Mouse (Mus musculus) CH12.LX (cell line): Measurements from ENCODE around the gene Aldh4a1. TPM values are rescaled to one million over a fixed set of nuclear protein-coding genes. Genes with fewer than 3 reads are reported as not detected.

Experiments used
- DNase-seq: peaks from one replicate; pipeline ENCODE4 v3.0.0-alpha.2; 2013; ENCODE audit errors: extremely low read depth
- H3K27ac ChIP-seq: 2 replicates; pipeline ENCODE4 v1.5.1; 2012; ENCODE audit warnings: low read depth, mild to moderate bottlenecking, control low read depth, moderate library complexity; ENCODE audit not compliant: insufficient read depth
- H3K27me3 ChIP-seq: replicated peaks from 2 replicates; pipeline ENCODE3; 2012; ENCODE audit warnings: inconsistent platforms
- H3K36me3 ChIP-seq, 2 experiments: replicated peaks in 1 of 2; 2 replicates each; pipeline versions ENCODE3 to v1.6.1; 2012; ENCODE audit warnings: inconsistent platforms in 1 of 2, low read length in 1 of 2, mild to moderate bottlenecking in 1 of 2, mixed read lengths in 1 of 2, moderate library complexity in 1 of 2; ENCODE audit not compliant: control insufficient read depth in 1 of 2, insufficient read depth in 1 of 2
- H3K4me1 ChIP-seq, 2 experiments: 2 replicates each; pipeline ENCODE4 v1.6.1; 2012; ENCODE audit warnings: inconsistent platforms in 1 of 2, moderate library complexity in 1 of 2; ENCODE audit not compliant: insufficient read depth in 2 of 2, control insufficient read depth in 1 of 2
- H3K4me2 ChIP-seq: 2 replicates; pipeline ENCODE4 v1.6.1; 2012; ENCODE audit warnings: low read depth, mild to moderate bottlenecking, control low read depth; ENCODE audit not compliant: poor library complexity, insufficient read depth, severe bottlenecking
- H3K4me3 ChIP-seq, 3 experiments: fragments of 150-350 bp in 1 of 3; sonication (generic) in 1 of 3; replicated peaks in 1 of 3; 2 replicates each; pipeline versions ENCODE3 to v1.5.1; 2011 to 2012; ENCODE audit warnings: low read depth in 2 of 3, low read length in 2 of 3, mild to moderate bottlenecking in 2 of 3, moderate library complexity in 2 of 3, control low read depth in 1 of 3, improper control_type of control experiment in 1 of 3, inconsistent platforms in 1 of 3, mixed read lengths in 1 of 3; ENCODE audit not compliant: poor library complexity in 1 of 3
- H3K79me2 ChIP-seq: replicated peaks from 2 replicates; pipeline ENCODE4 v1.6.1; 2012; ENCODE audit warnings: mild to moderate bottlenecking, moderate library complexity; ENCODE audit not compliant: control insufficient read depth, poor library complexity, insufficient read depth, severe bottlenecking; ENCODE audit errors: extremely low read depth
- H3K9ac ChIP-seq: 2 replicates; pipeline ENCODE4 v1.6.1; 2012; ENCODE audit warnings: low read depth, mild to moderate bottlenecking, control low read depth, moderate library complexity; ENCODE audit not compliant: insufficient read depth
- H3K9me3 ChIP-seq: replicated peaks from 2 replicates; pipeline ENCODE3; 2012; ENCODE audit warnings: low read length, inconsistent platforms, mixed read lengths
- BHLHE40 ChIP-seq: IDR thresholded peaks from 2 replicates; pipeline ENCODE4 v1.6.1; 2011; ENCODE audit warnings: mild to moderate bottlenecking, low read depth, low read length, improper control_type of control experiment
- CHD1 ChIP-seq: IDR thresholded peaks from 2 replicates; pipeline ENCODE4 v1.6.1; 2012; ENCODE audit warnings: low read depth, low read length, improper control_type of control experiment, inconsistent platforms
- ELF1 ChIP-seq: IDR thresholded peaks from 2 replicates; pipeline ENCODE4 v1.6.1; 2014; ENCODE audit warnings: low read depth, mild to moderate bottlenecking, inconsistent platforms, low read length, improper control_type of control experiment
- ETS1 ChIP-seq: conservative IDR thresholded peaks from 2 replicates; pipeline ENCODE4 v1.6.1; 2012; ENCODE audit warnings: low read depth, mild to moderate bottlenecking, inconsistent platforms, low read length, improper control_type of control experiment, moderate library complexity
- GABPA ChIP-seq: IDR thresholded peaks from 2 replicates; pipeline ENCODE4 v1.6.1; 2012; ENCODE audit warnings: low read depth, low read length, improper control_type of control experiment, inconsistent platforms; ENCODE audit not compliant: insufficient replicate concordance
- IRF4 ChIP-seq: IDR thresholded peaks from 2 replicates; pipeline ENCODE4 v1.6.1; 2014; ENCODE audit warnings: low read depth, mild to moderate bottlenecking, inconsistent platforms, low read length, improper control_type of control experiment
- MAX ChIP-seq: IDR thresholded peaks from 2 replicates; pipeline ENCODE4 v1.6.1; 2011; ENCODE audit warnings: low read length, improper control_type of control experiment
- MXI1 ChIP-seq: IDR thresholded peaks from 2 replicates; pipeline ENCODE4 v1.6.1; 2011; ENCODE audit warnings: mild to moderate bottlenecking, low read depth, low read length, improper control_type of control experiment
- NRF1 ChIP-seq: IDR thresholded peaks from 2 replicates; pipeline ENCODE4 v1.6.1; 2014; ENCODE audit warnings: low read depth, mild to moderate bottlenecking, inconsistent platforms, low read length, improper control_type of control experiment, moderate library complexity
- POLR2A ChIP-seq: IDR thresholded peaks from 2 replicates; pipeline ENCODE4 v1.6.1; 2011; ENCODE audit warnings: low read depth, mild to moderate bottlenecking, improper control_type of control experiment, low read length
- SIN3A ChIP-seq: IDR thresholded peaks from 2 replicates; pipeline ENCODE4 v1.6.1; 2012; ENCODE audit warnings: low read length, improper control_type of control experiment, inconsistent platforms
- SMC3 ChIP-seq: IDR thresholded peaks from 2 replicates; pipeline ENCODE4 v1.6.1; 2011; ENCODE audit warnings: low read depth, low read length, improper control_type of control experiment
- UBTF ChIP-seq: IDR thresholded peaks from 2 replicates; pipeline ENCODE4 v1.6.1; 2012; ENCODE audit warnings: low read depth, mild to moderate bottlenecking, inconsistent platforms, low read length, improper control_type of control experiment, moderate library complexity
- ZC3H11A ChIP-seq: IDR thresholded peaks from 2 replicates; pipeline ENCODE4 v1.6.1; 2012; ENCODE audit warnings: low read depth, mild to moderate bottlenecking, inconsistent platforms, low read length, improper control_type of control experiment
- ZKSCAN1 ChIP-seq: IDR thresholded peaks from 2 replicates; pipeline ENCODE4 v1.6.1; 2012; ENCODE audit warnings: low read depth, inconsistent platforms, low read length, improper control_type of control experiment, borderline replicate concordance
- dilution Hi-C: fragments of 300-500 bp; cut with MboI; formaldehyde crosslinking; loops from 2 replicates; pipeline ENCODE4 v1.14.3; 2020; ENCODE audit warnings: low sequenced_read_pairs; ENCODE audit not compliant: extremely low pct_unique_long_range_greater_than_20kb, extremely low pct_ligation_motif_present
- in situ Hi-C: fragments of 300-500 bp; cut with MboI; formaldehyde crosslinking; loops from 3 replicates; pipeline ENCODE4 v1.14.3; 2019; ENCODE audit warnings: low sequenced_read_pairs, low pct_ligation_motif_present, low pct_unique_long_range_greater_than_20kb, mixed read lengths
- polyA plus RNA-seq: library from polyadenylated mRNA; unstranded; fragments of >175 nt; gene quantifications from 2 replicates; pipeline ENCODE4 v1.2.1, GENCODE M21; 2012; ENCODE audit warnings: low read depth; ENCODE audit not compliant: insufficient read length
- total RNA-seq, 2 experiments: library from RNA; depleted of rRNA; stranded (reverse); fragments of 300-350 nt in 1 of 2; fragments of >200 nt in 1 of 2; gene quantifications; 2 replicates each; pipeline ENCODE4 v1.2.3; 2012 to 2014

The Aldh4a1 gene
- total and polyA plus RNA-seq, 3 experiments, result 6.5 to 18.0 (median 6.5) TPM

DNA sequence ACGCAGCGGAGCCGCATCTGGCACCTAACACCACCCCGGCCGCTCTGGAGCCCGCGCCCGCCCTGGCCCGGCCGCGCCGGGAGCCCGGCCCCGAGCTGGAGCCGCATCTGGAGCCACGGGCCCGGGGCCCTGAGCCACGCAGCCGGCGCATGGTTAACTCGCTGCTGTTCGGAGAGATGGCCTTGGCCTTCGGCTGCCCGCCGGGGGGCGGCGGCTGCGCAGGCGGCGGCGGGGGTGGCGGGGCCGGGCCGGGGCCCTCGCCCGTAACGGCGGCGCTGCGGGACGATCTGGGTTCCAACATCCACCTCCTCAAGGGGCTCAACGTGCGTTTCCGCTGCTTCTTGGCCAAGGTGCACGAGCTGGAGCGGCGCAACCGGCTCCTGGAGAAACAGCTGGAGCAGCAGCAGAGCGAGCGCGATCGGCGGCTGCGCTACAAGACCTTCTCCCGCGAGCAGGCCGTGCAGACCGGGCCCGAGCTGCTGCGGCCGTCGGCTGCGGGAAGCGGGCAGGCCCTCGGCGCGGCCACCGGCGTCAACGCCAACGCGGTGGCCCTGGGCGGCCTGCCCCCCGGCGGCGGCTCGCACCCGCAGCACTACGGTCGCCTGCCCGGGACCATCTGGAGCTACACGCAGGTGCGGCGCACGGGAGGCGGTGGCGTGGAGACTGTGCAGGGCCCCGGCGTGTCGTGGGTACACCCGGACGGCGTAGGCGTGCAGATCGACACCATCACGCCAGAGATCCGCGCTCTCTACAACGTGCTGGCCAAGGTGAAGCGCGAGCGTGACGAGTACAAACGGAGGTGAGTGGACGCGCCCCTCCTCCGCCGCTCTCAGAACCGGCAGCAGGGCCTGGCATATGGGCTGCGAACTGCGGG, 47.6 kb upstream of the Aldh4a1 start:
- dilution Hi-C loops (no loop called here), in situ Hi-C loops (loop anchor here (5.0 kb wide), 2 partner anchors 37 to 63 kb away; no protein-coding TSS in a partner anchor)
- no peak overlapping the region for H3K27ac ChIP-seq
- no peaks in the 10 kb centered on the region for H3K36me3 ChIP-seq
- H3K4me1 ChIP-seq, result peaks cover 10 to 37% of the 10 kb centered on the region in 2 experiments; a peak in 3 of 4 replicates
- no peak for DNase-seq
- H3K4me2 ChIP-seq, result peak overlapping the region; percentile 73
- H3K4me3 ChIP-seq, result peak overlapping the region; percentile 47 to 61 (median 57)
- peaks cover 4% of the 10 kb centered on the region for H3K9me3 ChIP-seq
- H3K9ac ChIP-seq, result peak overlapping the region; percentile 35; the same call in 1 of the 2 replicates
- no peaks in the 10 kb centered on the region for H3K79me2 ChIP-seq
- peaks cover 93% of the 10 kb centered on the region for H3K27me3 ChIP-seq
- TF ChIP-seq UBTF (0 out of 2 replicates have a peak, but pooled peaks have one; percentile 47), MXI1 (peak; percentile 55; the same call in 1 of the 2 replicates), ZKSCAN1 (no peak), ELF1 (no peak), SIN3A (no peak), BHLHE40 (peak; percentile 76), POLR2A (no peak)

GRCm38 (mm10) chr4:139575673-139576003, 47.0 kb upstream of the Aldh4a1 start:
- DNase-seq, result no peak
- Histone ChIP-seq H3K9ac (no peak overlapping the region), H3K4me3 (peak overlapping the region in 2 of 3 experiments; percentile 57 to 61), H3K9me3 (peaks cover 4% of the 10 kb centered on the region), H3K79me2 (no peaks in the 10 kb centered on the region), H3K27ac (no peak overlapping the region), H3K36me3 (no peaks in the 10 kb centered on the region), H3K4me1 (peaks cover 10 to 39% of the 10 kb centered on the region in 2 experiments; a peak in 3 of 4 replicates), H3K27me3 (peaks cover 95% of the 10 kb centered on the region), H3K4me2 (peak overlapping the region; percentile 73)
- dilution Hi-C loops (no loop called here), in situ Hi-C loops (loop anchor here (5.0 kb wide), 2 partner anchors 37 to 63 kb away; no protein-coding TSS in a partner anchor)
- no peak for TF ChIP-seq ETS1
- TF ChIP-seq NRF1, result no peak
- TF ChIP-seq SMC3, result no peak
- no peak for TF ChIP-seq ZKSCAN1
- no peak for TF ChIP-seq MAX
- no peak for TF ChIP-seq GABPA
- no peak for TF ChIP-seq CHD1
- TF ChIP-seq ZC3H11A, result no peak
- TF ChIP-seq IRF4, result no peak
